Mouse (Mus musculus): ENCODE measurements at regions not wholly inside any gene's neighbourhood (a gene's known extent, or its start where the extent isn't known, plus 50 kb on each side); places are given as distances from the start of the nearest gene placed in this dataset.

GRCm38 (mm10) chrX:35683332-35683731, 205.3 kb upstream of the Dock11 start:
- peak; percentile 19 for DNase-seq
